Mouse (Mus musculus) midbrain, embryonic 14.5 days (tissue): ENCODE measurements around the gene St6galnac1. TPM values are rescaled to one million over a fixed set of nuclear protein-coding genes. Genes with fewer than 3 reads are reported as not detected.

Source experiments
- ATAC-seq: fragments of 200-750 bp; cut with Nextera tagmentation; 2 replicates; pipeline ENCODE4 v1.8.0; 2017; ENCODE audit warnings: moderate number of reproducible peaks, moderate library complexity; ENCODE audit not compliant: low FRiP score, low TSS enrichment
- DNase-seq: peaks from one replicate; pipeline ENCODE4 v3.0.0-alpha.2; 2015
- H3K27ac ChIP-seq: fragments of 300-500 bp; sonication (generic); replicated peaks from 2 replicates; pipeline ENCODE4 v1.5.1; 2014; ENCODE audit warnings: mild to moderate bottlenecking, low read depth, low read length, moderate library complexity
- H3K27me3 ChIP-seq: fragments of 300-500 bp; sonication (generic); 2 replicates; pipeline ENCODE4 v1.6.1; 2014; ENCODE audit warnings: low read length, control low read depth, mixed read lengths; ENCODE audit not compliant: control insufficient read depth, insufficient read depth
- H3K36me3 ChIP-seq: fragments of 300-500 bp; sonication (generic); 2 replicates; pipeline ENCODE4 v1.6.1; 2014; ENCODE audit warnings: low read length, control low read depth; ENCODE audit not compliant: control insufficient read depth, insufficient read depth
- H3K4me1 ChIP-seq: fragments of 300-500 bp; sonication (generic); 2 replicates; pipeline ENCODE4 v1.6.1; 2014; ENCODE audit warnings: mild to moderate bottlenecking, antibody characterized with exemption, low read length, control low read depth; ENCODE audit not compliant: control insufficient read depth, insufficient read depth
- H3K4me2 ChIP-seq: fragments of 300-500 bp; sonication (generic); 2 replicates; pipeline ENCODE4 v1.6.1; 2014; ENCODE audit warnings: mild to moderate bottlenecking, low read length, moderate library complexity
- H3K4me3 ChIP-seq: fragments of 300-500 bp; sonication (generic); replicated peaks from 2 replicates; pipeline ENCODE4 v1.5.1; 2014; ENCODE audit warnings: low read depth, low read length
- H3K9ac ChIP-seq: fragments of 300-500 bp; sonication (generic); replicated peaks from 2 replicates; pipeline ENCODE4 v1.6.1; 2014; ENCODE audit warnings: mild to moderate bottlenecking, low read length, moderate library complexity
- H3K9me3 ChIP-seq: fragments of 300-500 bp; sonication (generic); 2 replicates; pipeline ENCODE4 v1.6.1; 2016; ENCODE audit warnings: low read length, control low read depth, mixed read lengths; ENCODE audit not compliant: control insufficient read depth
- WGBS: fragments of 180-500 bp; shearing (Covaris S2); extraction: QIAGEN DNeasy Blood & Tissue Kit; methylation state at CpG from one replicate; pipeline ENCODE4 v1.1.7; 2014; 5-methylcytosine and 5-hydroxymethylcytosine counted together
- polyA plus RNA-seq: library from polyadenylated mRNA; unstranded; fragments of >200 nt; fragmentation: Nextera tagmentation; extraction: Ambion mirVana; gene quantifications from 2 replicates; pipeline ENCODE4 v1.2.1, GENCODE M21; 2014

Gene St6galnac1
- polyA plus RNA-seq, 1 experiment from 2014 or later, result not detected

GRCm38 (mm10) chr11:116808811-116809395 lies 33.6 kb upstream of the St6galnac1 start:
- H3K4me2 ChIP-seq, result no peak overlapping the region
- no peak overlapping the region for H3K27ac ChIP-seq
- H3K9me3 ChIP-seq, result no peaks in the 10 kb centered on the region
- H3K4me3 ChIP-seq, result no peak overlapping the region
- DNase-seq (no peak), ATAC-seq (no peak)
- no peaks in the 10 kb centered on the region for H3K36me3 ChIP-seq
- H3K27me3 ChIP-seq, result no peaks in the 10 kb centered on the region
- peaks cover 37% of the 10 kb centered on the region for H3K4me1 ChIP-seq
- 76% methylated on average over 11 of the region's 11 CpGs for WGBS
- H3K9ac ChIP-seq, result no peak overlapping the region

- Histone ChIP-seq H3K4me1 (peaks cover 29% of the 10 kb centered on the region), H3K4me3 (no peak overlapping the region), H3K9ac (no peak overlapping the region), H3K9me3 (no peaks in the 10 kb centered on the region), H3K27ac (peak overlapping the region; percentile 21; the same call in 1 of the 2 replicates), H3K4me2 (no peak overlapping the region), H3K27me3 (no peaks in the 10 kb centered on the region), H3K36me3 (no peaks in the 10 kb centered on the region)
- DNase-seq, result peak; percentile 93
- ATAC-seq, result no peak
- WGBS, result 25% methylated on average over 7 of the region's 7 CpGs
Measured at GRCm38 (mm10) chr11:116807938-116808606, 32.8 kb upstream of the St6galnac1 start.

GRCm38 (mm10) chr11:116807526-116807925 lies 32.2 kb upstream of the St6galnac1 start:
- Histone ChIP-seq H3K9ac (no peak overlapping the region), H3K36me3 (no peaks in the 10 kb centered on the region), H3K4me3 (no peak overlapping the region), H3K9me3 (no peaks in the 10 kb centered on the region), H3K4me1 (peaks cover 24% of the 10 kb centered on the region), H3K4me2 (no peak overlapping the region), H3K27ac (peak overlapping the region; percentile 21; the same call in 1 of the 2 replicates), H3K27me3 (no peaks in the 10 kb centered on the region)
- ATAC-seq (no peak), DNase-seq (no peak)
- WGBS, result 62% methylated on average over 3 of the region's 3 CpGs

GRCm38 (mm10) chr11:116807116-116807515 lies 31.8 kb upstream of the St6galnac1 start:
- Histone ChIP-seq H3K4me3 (no peak overlapping the region), H3K4me2 (no peak overlapping the region), H3K4me1 (peaks cover 20% of the 10 kb centered on the region), H3K27ac (no peak overlapping the region), H3K27me3 (no peaks in the 10 kb centered on the region), H3K9ac (no peak overlapping the region), H3K36me3 (no peaks in the 10 kb centered on the region), H3K9me3 (no peaks in the 10 kb centered on the region)
- ATAC-seq, result no peak
- 61% methylated on average over 7 of the region's 7 CpGs for WGBS
- DNase-seq, result no peak

- 83% methylated on average over 15 of the region's 15 CpGs for WGBS
- Histone ChIP-seq H3K9ac (no peak overlapping the region), H3K4me3 (no peak overlapping the region), H3K9me3 (no peaks in the 10 kb centered on the region), H3K36me3 (no peaks in the 10 kb centered on the region), H3K4me1 (peaks cover 14% of the 10 kb centered on the region), H3K27me3 (no peaks in the 10 kb centered on the region), H3K4me2 (no peak overlapping the region), H3K27ac (no peak overlapping the region)
- no peak for ATAC-seq
- no peak for DNase-seq
Measured at GRCm38 (mm10) chr11:116806136-116807071, 31.1 kb upstream of the St6galnac1 start.

DNA sequence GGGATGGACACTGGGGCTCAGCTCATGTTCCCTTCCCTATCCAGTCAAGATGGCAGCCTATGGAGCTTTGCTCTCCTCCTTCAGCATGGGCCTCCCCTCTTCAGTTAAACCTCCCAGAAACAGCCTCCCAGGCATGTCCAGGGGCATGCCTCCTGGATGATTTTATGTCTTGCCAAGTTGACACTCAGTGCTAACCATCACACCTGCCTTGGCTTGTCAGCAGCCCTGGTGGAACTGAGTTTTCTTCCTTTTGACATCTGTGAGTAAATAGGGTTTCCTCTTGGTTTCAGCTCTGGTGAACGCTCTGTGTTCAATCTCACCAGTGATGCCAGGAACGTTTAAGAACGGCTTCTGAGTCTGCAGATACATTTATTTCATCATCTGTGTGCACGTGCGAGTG lies 27.4 kb upstream of the St6galnac1 start:
- 89% methylated on average over 5 of the region's 5 CpGs for WGBS
- DNase-seq, result no peak

DNA sequence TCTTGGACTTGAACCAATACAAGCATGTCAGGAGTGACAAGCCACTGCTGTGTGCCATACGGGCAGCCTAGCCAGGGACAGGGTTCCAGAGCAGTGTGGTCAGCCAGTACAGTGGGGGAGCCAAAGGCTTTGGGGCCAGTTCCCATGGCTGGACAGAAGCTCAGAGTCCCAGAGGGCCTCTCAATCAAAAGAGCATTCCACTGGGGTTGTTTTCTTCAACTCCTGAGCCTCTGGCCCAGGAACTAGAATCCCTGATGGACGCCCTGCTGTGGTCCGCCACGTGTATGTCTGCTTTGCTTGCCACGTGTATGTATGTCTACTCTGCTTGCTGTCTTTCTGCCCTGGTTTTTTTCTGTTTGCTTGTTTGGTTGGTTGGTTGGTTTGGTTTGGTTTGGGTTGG lies 25.8 kb upstream of the St6galnac1 start:
- H3K27me3 ChIP-seq, result no peaks in the 10 kb centered on the region
- no peak overlapping the region for H3K4me2 ChIP-seq
- no peak overlapping the region for H3K27ac ChIP-seq
- H3K4me1 ChIP-seq, result no peaks in the 10 kb centered on the region
- no peaks in the 10 kb centered on the region for H3K36me3 ChIP-seq
- no peak for DNase-seq
- no peak for ATAC-seq
- WGBS, result 84% methylated on average over 5 of the region's 5 CpGs
- H3K4me3 ChIP-seq, result no peak overlapping the region
- H3K9me3 ChIP-seq, result no peaks in the 10 kb centered on the region
- H3K9ac ChIP-seq, result no peak overlapping the region

More for the DNA sequence above, 27.4 kb upstream of the St6galnac1 start:
- no peak for ATAC-seq
- H3K4me2 ChIP-seq, result no peak overlapping the region
- H3K27ac ChIP-seq, result no peak overlapping the region
- H3K4me3 ChIP-seq, result no peak overlapping the region
- H3K4me1 ChIP-seq, result no peaks in the 10 kb centered on the region
- no peaks in the 10 kb centered on the region for H3K9me3 ChIP-seq
- no peaks in the 10 kb centered on the region for H3K27me3 ChIP-seq
- H3K36me3 ChIP-seq, result no peaks in the 10 kb centered on the region
- no peak overlapping the region for H3K9ac ChIP-seq

DNA sequence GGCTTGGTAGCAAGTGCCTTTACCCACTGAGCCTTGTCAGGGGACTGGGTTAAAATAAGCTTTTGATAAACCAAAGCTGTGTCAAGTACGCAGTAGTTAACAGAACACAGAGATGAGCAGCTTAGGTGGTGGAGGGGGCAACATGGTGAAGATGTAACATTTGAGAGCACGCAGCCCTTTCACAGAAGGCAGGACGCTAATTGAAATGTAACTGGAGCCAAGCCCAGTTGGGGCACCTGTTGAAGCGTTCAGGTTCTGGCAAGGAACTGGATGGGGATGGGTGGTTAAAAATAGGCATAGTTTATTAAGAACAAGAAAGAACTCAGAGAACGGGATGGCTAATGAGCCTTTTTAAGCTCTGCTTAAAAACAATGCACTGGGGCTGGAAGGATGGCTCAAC lies 24.1 kb upstream of the St6galnac1 start:
- no peak overlapping the region for H3K4me2 ChIP-seq
- DNase-seq (no peak), ATAC-seq (no peak)
- no peak overlapping the region for H3K27ac ChIP-seq
- H3K27me3 ChIP-seq, result no peaks in the 10 kb centered on the region
- no peak overlapping the region for H3K9ac ChIP-seq
- H3K4me1 ChIP-seq, result no peaks in the 10 kb centered on the region
- WGBS, result 93% methylated on average over 5 of the region's 5 CpGs
- H3K9me3 ChIP-seq, result no peaks in the 10 kb centered on the region
- no peaks in the 10 kb centered on the region for H3K36me3 ChIP-seq
- no peak overlapping the region for H3K4me3 ChIP-seq
